Mouse (Mus musculus): ENCODE data around the gene Nr1i2.
"Not testable (repeated sequence)": the region's sequence is repeated elsewhere in the genome, so short reads cannot be mapped to it uniquely, and the experiment has no call there.

Nr1i2 gene

DNA sequence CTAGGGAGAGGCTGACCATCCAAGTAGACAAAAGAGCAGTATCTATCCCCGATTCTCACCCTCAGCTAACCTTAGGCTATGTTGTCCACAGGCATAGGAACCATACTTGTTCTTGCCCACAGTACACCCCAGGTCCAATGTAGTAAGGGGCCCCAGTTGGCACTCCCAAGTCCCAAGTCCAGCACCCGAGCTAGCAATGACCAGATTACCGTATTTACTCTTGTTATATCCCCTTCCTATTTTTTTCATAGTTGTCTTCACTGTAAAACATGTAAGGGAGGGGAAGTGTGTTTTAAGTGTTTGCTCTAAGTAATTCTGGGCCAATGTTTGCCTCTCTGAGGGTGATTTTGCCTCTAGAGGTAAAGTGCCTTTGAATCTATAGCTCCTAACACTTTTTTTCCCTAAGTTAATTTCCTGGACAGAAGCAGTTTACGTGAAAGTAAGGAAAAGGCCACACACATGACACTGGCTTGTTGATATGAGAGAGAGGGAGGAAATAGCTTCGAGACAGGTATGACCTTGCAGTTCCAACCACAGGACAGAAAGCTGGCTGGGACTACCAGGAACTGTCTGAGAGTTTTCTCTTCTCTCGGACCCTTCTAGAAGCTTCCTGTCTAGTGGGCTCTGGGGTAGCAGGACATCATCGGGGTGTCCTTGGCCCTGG lies at the start of gene Nr1i2:
Gene Nr1i2, minus strand, starts transcription at position 140 of the 664 bp plus-strand sequence.
- DNase-seq (ENCODE audit: low spot score), result no peak

DNA sequence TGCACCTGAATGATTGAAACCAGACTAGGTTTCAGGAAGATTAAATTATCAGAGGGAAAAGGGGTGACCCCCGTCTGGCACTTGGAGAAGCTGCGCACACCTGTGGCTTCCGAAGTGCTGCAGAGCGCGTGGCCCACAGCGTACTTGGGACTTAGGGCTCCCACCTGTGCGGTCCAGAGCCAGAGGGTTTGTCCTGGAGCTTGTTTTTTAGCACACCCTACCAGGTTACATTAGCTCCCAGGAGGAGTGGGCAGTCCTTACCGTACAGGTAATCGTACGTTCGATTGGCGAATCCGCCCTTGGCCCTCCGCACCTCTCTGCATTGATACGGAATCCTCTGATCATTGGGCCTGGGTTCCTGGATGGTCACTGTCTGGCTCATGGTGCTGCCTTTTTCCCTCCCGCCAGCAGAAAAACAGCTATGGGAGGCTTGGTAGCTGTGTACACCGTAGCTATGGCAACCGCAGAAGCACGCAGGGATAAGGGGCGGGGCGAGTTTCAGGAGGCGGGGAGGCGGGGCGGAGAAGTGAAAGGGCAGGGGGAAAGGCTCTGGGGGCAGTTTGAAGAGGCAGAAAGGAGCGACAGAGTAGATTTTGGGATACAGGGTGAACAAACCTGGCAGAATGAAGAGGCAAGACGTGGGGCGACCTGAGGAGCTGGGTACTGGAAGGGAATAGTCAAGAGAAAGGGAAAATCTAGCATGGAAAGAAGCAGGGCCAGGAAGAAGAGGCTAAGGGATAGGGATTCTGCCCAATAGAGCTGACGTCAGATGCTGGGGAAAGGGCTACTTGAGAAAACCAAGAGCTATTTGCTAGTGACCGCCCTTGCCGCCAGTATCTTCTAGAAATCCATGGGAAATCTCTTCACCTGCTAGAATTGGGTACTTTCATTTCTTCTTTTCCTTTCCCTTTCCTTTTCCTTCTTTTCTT lies 47.0 kb upstream of the Nr1i2 start, which contains the start of gene Maats1:
Gene Maats1, minus strand, starts transcription at position 748 of the 929 bp plus-strand sequence.
- peak; percentile 75 for DNase-seq (ENCODE audit: low spot score)

DNA sequence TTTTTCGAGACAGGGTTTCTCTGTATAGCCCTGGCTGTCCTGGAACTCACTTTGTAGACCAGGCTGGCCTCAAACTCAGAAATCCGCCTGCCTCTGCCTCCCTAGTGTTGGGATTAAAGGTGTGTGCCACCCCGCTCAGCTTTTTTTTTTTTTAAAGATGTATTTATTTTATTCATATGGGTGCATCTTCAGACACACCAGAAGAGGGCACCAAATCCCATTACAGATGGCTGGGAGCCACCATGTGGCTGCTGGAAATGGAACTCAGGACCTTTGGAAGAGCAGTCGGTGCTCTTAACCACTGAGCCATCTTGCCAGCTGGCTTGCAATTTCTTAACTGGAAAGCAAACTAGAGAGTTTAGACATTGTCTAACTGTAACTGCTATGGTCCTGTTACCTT lies 43.5 kb upstream of the Nr1i2 start:
- not testable (repeated sequence) for DNase-seq (ENCODE audit: low spot score)

DNA sequence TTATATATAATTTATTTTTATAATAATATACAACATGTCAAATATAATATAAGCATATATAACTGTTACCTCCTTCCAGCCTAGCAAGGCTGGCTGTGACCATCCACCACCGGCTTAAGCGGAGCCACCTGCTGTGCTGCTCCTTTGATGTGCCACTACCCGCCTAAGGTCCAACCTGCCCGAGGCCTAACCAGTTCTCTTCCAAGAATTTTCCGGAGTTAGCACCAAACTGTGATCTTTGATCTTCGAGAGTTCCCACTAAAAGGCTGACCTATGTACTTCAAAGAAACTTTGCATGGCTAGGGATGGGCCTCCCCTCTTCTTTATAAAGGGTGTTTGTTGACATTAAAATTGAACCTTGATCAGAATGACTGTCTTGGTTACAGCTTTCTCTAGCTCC lies 39.8 kb upstream of the Nr1i2 start:
- DNase-seq (ENCODE audit: low spot score), result no peak

DNA sequence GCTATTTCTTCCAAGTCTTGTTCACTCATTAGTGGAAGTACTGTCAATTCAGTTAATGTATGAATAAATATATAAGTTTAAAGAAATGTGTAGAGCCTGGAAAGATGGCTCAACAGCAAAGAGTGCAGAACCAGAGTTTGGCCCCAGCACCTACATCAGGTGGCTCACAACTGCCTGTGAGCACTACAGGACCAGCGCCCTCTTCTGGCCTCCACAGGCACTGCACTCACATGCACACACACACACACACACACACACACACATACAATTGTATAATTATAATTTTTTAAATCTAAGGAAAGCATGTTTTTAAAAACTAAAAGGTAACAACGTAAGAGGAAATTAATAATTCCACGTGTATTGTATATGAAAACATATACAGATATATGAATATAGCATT lies 34.7 kb upstream of the Nr1i2 start:
- DNase-seq (ENCODE audit: low spot score), result no peak

DNA sequence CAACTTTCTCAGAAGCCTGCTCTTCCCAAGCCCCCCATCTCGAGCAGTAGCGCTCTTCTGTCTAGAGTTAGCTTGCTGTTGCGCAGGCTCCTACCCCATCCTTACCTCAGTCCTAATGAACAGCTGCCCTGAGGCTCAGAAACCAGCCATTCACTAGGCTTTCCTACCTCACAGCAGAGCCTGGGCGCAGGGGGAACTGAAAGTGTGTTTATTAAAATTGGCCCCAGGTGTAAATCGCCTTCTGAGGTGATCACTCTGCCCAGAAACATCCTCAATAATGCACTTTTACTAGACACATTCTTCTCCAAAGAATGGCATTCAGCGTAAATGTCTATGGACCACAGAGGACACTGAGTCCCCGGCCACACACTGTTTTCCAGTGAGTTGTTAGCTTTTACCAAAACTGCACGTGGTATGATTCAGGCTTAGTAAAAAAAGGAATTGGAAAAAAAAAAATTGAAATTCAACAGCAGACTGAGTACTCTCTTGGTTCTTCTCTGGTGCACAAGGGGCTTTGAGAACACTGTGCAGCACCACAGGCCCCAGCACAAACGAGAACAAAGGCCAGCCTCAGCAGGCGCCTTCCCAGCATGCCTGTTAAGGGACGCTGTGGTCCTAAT lies 32.3 kb upstream of the Nr1i2 start:
- DNase-seq (ENCODE audit: low spot score), result no peak

DNA sequence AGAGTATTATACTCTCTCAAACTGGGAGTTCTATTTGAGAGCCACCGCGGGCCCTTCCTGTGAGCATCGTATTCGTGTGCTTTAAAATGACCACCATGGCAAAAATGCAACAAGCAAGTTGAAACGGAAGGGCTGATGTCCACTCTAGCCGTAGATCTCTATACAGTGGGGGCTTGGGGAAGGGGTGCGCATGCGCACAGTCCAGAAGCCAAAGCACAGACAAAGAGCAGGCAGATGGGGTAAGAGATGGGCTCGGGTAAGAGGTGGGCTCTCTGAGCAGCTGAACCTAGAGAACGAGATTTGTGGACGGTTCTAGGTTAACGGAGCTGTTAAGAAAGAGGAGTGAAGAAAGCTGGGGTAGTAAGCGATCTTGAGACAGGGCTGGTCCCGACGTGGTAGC lies 29.7 kb upstream of the Nr1i2 start:
- peak; percentile 51 for DNase-seq (ENCODE audit: low spot score)

DNA sequence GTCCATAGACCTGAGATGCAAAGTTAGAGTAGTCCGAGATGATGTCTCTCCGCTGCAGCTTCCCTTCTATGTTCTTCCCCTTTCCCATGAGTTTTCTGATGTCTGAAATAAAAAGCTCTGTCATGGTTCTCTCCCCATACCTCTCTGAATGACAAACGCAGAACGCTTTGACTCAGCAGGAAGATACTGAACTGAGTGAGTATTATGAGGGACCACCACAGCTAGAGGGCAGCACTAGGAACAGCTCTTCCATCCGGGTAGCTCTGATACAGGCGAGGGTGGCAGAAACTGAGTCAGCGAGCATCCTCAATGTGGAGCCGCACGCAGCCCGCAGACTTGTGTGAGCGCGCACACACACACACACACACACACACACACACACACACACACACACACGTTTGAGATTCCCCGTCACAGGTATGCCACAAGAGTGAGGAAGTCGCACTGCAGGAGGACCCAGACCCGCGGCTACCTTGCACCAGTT lies 26.9 kb upstream of the Nr1i2 start:
- no peak for DNase-seq (ENCODE audit: low spot score)

DNA sequence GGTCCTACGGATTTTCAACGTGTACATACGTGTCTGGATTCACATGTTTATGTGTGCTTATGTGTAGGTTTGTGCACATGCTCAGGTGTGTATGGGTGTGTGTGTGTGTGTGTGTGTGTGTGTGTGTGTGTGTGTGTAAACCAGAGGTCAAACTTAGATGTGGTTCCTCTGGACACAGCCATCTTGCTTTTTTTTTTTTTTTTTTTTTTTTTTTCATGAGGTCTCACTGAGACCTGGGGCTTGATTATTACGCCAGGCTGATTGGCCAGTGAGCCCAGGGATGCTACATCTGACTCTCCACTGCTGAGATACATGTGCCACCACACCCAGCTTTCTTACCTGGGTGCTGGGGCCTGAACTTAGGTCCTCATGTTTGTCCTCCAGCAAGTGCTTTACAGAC lies 24.5 kb upstream of the Nr1i2 start:
- DNase-seq (ENCODE audit: low spot score), result no peak

DNA sequence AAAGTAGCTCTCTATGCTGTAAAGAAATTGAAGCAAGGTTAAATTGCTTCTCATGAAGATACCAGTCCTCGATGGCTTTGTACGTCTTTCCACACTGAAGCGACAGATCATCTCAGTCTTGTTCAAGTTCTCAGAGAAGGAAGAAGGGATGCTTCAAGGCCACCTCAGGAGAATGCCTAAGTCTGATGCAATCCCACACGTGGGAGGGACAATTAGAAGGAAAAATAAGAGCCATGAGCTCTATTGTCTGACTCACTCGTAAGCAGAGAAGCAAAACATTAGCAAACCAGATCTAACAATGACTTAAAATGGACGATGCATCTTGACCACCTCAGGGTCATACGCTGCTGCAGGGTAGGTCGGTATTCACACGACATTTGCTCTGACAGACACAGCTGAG lies 23.9 kb upstream of the Nr1i2 start:
- no peak for DNase-seq (ENCODE audit: low spot score)

DNA sequence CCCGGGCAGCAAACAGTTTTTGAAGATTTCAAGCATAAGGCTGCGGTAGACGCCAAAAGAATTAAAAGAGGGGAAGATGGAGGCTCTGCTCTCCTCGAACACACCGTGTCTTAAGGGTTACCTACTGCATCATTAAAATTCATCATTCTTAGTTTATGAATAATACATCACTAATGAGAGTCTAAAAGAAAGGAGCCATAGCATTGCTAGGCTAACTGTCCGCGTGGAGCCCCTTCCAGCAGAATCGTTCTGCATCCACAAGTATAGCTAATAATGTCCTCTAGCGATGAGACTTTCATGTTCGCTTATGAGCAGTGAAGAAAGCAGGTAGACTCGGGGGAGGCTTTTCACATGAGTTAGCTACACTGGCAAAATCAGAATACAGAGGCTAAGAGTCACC lies 13.6 kb upstream of the Nr1i2 start:
- DNase-seq (ENCODE audit: low spot score), result no peak

DNA sequence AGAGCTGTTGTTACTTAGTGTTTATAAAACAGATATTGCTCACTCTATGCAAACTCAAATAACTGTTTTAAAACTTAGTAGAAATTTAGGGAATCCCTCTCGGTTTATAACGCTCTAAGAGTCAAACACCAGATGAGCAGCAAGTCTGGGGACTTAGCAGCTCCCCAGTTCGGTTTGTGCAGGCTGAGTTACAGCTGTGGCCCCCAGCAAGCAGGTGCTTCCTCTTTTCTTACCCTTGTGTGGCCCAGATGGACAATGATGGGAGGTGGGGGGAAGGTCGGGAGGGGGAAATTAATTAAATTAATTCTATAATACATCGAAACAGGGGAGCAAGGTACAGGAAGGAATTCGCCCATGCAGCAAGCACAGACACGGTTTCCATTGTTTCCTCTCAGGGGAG lies 13.0 kb upstream of the Nr1i2 start:
- no peak for DNase-seq (ENCODE audit: low spot score)

DNA sequence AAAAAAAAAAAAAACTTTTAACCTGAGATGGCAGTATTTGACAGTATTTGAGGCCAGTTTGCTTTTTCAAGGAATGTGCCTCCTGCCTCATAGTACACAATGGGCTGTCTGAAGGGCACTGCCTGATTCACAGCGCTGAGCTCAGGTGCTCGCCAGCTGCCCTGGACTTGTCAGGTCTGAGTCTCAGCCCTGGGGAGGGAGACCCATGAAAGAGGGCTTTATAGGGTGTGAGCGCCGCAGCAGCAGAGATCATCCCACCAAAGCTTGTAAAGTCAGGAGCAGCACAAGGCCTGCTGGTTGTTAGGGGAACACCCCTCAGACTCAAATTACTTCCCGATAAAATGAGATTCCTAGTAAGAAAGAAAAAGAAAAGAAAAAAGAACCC lies 12.6 kb upstream of the Nr1i2 start:
- DNase-seq (ENCODE audit: low spot score), result no peak

DNA sequence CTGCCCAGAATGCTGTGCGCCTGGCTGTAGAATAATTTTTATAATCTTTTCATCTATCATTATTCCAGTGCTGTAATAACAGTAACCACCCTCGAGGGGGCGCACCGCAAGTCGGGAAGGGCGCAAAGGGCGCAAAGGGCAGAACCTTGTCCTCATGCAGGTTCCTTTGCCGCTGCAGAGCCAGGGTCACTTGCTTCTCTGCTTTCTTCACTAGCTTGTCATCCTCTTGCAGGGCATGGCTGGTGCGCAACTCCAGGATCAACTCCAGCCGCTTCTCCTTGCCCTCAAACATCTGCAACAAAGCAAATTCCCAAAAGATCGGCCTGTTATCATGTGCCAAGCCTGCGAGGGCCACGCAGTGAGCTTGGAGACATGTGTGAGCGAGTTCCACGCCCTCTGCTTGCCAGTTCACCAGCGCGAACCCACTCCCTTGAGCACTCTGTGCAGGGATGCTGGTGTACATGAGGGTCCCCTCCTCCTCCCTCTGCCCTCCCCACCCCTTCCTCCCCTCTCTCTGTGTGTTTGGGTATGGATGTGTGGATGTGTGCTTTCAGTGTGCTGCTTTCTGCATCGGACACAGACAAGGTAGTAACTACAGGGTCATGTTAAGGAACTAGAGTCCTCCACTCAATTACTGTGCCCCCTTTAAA lies 12.1 kb upstream of the Nr1i2 start:
- no peak for DNase-seq (ENCODE audit: low spot score)

DNA sequence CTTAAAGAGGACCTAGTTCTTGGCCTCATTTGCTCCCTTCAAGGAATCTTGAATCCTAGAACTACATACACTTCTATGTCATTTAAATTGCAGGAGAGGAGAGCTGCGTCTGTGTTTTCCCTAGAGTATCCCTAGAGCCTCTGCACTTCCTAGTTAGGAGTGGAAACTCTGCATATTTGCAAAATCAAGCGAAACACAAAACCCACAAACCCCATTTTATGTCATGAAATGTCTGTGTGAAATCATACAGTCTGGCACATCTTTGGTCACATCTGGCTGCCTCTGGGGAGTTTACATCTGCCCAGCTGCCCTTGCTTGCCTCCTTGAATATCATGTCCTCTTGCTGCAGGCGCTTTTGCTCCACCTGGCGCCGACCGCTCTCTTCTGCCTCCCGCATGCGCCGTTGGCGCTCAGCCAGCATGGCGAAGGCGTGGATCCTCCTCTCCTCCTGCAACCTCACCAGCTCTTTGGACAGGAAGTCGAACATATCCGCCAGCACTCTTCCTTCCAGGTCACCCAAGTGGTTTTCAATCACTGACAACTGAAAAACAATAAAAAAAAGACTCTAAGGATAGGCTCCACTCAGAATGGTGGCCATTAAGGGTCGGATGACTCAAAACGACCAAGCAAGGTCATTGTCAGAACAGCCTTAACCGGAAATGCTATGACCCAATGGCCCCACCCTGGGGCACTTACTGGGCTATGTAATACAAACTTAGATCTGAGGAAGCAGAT lies 10.0 kb upstream of the Nr1i2 start:
- no peak for DNase-seq (ENCODE audit: low spot score)

DNA sequence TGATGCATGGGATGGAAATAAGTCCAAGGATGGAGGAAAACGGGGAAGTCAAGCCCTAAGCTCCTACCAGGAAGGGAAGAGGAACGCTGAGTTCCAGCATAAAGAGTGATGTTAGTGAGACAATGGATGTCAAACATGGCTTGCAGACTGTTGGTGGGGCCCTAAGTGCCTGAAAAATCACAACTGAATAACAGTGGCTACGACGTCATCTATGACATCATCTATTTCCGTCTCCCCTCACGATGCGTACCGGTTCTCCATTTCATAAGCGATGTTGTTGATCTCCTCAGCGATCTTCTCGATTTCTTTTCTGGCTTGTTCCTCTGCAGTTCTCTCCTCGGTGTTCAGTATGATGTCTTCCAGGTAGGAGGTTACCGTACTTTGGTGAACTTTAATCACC lies 7.7 kb upstream of the Nr1i2 start:
- no peak for DNase-seq (ENCODE audit: low spot score)

DNA sequence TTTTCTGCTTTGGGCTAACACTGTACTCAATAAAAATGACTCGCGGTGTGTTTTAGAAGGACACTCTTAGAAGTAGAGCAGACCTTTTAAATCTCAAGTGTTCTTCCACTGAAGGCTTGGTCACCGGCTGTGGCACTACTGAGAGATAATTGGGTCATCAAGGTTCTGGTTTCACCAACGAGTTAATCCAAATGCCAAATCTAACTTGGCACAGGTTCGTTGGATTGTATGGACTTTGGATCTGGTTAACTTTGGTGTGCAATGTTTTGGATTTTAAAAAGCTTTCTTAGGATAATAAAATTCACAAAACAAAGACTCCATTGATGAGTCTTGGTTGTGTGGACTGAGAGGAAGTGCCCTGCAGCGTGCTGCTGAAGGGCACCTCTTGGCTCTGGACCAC lies 3.8 kb upstream of the Nr1i2 start:
- no peak for DNase-seq (ENCODE audit: low spot score)

DNA sequence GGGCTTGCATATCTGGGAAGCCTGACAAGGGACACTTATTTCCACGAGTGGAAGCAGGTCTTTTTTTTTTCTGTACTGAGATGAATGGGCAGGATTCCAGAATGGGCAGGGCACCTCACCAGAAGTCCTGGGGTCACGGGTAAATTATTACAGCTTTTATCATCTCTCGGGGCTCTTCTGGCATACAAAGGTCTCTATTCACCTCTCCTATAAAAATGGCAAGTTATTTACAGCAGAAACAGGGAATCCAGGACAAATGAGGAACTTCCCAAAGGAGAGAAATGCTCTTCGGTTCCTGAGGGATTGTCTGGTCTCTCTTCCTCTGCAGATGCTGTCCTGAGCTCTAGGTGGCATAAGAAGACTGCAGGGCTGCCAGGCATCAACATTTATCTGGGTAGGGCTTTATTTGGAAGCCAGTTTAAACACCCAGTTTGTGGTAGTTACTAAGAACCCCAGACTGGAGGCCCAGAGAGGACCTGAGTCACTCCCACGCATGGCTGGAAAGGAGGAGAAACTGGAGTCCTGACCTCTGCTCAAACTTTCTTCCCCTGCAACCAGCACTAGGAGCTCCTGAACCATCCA lies 816 bp upstream of the Nr1i2 start:
- no peak for DNase-seq (ENCODE audit: low spot score)

DNA sequence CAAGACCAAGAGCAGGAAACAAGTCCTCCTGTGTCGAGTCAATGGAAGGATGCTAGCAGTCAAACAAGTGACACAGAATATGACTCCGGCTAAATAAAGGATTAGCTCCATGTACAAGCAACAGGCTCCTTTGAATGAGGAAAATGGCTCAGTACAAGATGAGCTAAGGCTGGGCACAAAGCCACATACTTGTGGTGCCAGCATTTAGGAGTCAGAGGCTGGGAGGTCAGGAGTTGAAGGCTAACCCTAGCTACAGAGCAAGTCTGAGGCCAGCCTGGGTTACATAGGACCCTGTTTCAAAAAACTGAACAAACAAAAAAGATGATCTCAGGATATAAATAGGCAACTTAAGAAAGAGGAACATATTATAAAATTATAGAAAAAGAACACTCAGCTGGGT lies 4.5 kb downstream of the Nr1i2 start:
- DNase-seq (ENCODE audit: low spot score), result no peak

DNA sequence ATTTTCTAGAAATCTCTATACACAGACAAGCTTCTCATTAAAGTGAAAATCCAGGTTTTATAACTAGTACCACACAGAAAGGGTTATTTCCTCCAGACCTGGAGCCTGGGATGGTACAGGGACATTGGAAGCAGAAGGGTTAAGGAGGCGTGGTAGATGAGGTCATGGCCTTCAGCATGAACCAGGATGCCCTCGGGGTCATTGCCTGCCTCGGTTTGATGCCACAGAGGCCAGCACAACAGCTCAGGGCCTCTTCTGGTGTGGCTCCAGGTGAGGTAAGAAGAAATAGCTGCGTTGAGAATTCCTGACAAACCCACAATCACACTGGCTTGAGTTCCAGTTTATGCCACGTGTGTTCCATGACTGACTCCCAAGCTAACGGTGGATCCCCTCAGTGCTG lies 5.8 kb downstream of the Nr1i2 start:
- DNase-seq (ENCODE audit: low spot score), result no peak

DNA sequence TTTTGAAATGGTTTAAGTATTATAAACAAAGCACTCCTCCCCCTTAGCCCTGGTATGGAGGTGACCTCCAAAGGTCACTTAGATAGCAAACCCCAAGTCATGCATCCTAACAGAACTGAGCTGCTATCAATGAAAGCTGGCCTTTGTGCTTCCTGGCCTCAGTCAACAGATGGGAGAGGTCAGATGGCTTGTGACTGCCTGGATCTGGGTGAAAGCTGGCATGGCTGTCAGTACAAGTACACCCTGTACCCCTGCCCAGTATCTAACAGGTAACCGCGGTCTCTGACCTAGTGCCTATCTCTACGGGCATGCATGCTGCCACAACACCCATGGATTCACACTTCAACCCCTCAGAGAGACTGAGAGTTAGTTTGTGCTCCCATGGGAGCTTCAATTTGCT lies 6.9 kb downstream of the Nr1i2 start:
- no peak for DNase-seq (ENCODE audit: low spot score)

All from testis, postnatal 14 days (tissue).